Mouse (Mus musculus) heart, embryonic 13.5 days (tissue): ENCODE results near the gene Man2a2. TPM values are rescaled to one million over a fixed set of nuclear protein-coding genes. Genes with fewer than 3 reads are reported as not detected.

Experiments used
- ATAC-seq: fragments of 200-750 bp; cut with Nextera tagmentation; 2 replicates; pipeline ENCODE4 v1.8.0; 2017; ENCODE audit warnings: moderate TSS enrichment; ENCODE audit not compliant: insufficient number of reproducible peaks, low FRiP score, low TSS enrichment; ENCODE audit errors: extremely low read depth
- H3K27ac ChIP-seq: fragments of 300-500 bp; sonication (generic); replicated peaks from 2 replicates; pipeline ENCODE4 v1.5.1; 2015; ENCODE audit warnings: moderate library complexity, mild to moderate bottlenecking, inconsistent platforms
- H3K27me3 ChIP-seq: fragments of 300-500 bp; sonication (generic); replicated peaks from 2 replicates; pipeline ENCODE4 v1.6.1; 2015; ENCODE audit warnings: mild to moderate bottlenecking, inconsistent platforms
- H3K36me3 ChIP-seq: fragments of 300-500 bp; sonication (generic); 2 replicates; pipeline ENCODE4 v1.6.1; 2015; ENCODE audit warnings: mild to moderate bottlenecking, inconsistent platforms
- H3K4me1 ChIP-seq: fragments of 300-500 bp; sonication (generic); 2 replicates; pipeline ENCODE4 v1.6.1; 2015; ENCODE audit warnings: inconsistent platforms
- H3K4me2 ChIP-seq: fragments of 300-500 bp; sonication (generic); 2 replicates; pipeline ENCODE4 v1.6.1; 2015; ENCODE audit warnings: inconsistent platforms, mild to moderate bottlenecking, moderate library complexity
- H3K4me3 ChIP-seq: fragments of 300-500 bp; sonication (generic); 2 replicates; pipeline ENCODE4 v1.5.1; 2015; ENCODE audit warnings: moderate library complexity, mild to moderate bottlenecking, inconsistent platforms
- H3K9ac ChIP-seq: fragments of 300-500 bp; sonication (generic); 2 replicates; pipeline ENCODE4 v1.6.1; 2015; ENCODE audit warnings: inconsistent platforms, mild to moderate bottlenecking, moderate library complexity
- H3K9me3 ChIP-seq: fragments of 300-500 bp; sonication (generic); 2 replicates; pipeline ENCODE4 v1.6.1; 2016; ENCODE audit warnings: inconsistent platforms
- WGBS: fragments of 180-500 bp; shearing (Covaris S2); methylation state at CpG from one replicate; pipeline ENCODE4 v1.1.7; 2015; ENCODE audit warnings: mixed read lengths; 5-methylcytosine and 5-hydroxymethylcytosine counted together
- polyA plus RNA-seq: library from polyadenylated mRNA; unstranded; fragments of >200 nt; fragmentation: Nextera tagmentation; extraction: Ambion mirVana; gene quantifications from 2 replicates; pipeline ENCODE4 v1.2.1, GENCODE M21; 2015

Gene Man2a2
- polyA plus RNA-seq, 1 experiment from 2014 or later, result 19.3 TPM

GRCm38 (mm10) chr7:80377471-80377870, 6.3 kb upstream of the Man2a2 start:
- Histone ChIP-seq H3K27me3 (no peaks in the 10 kb centered on the region; the same call in 1 of the 2 replicates), H3K9me3 (no peaks in the 10 kb centered on the region), H3K4me3 (no peak overlapping the region), H3K4me1 (0 out of 2 replicates have a peak, but pooled peaks cover 3% of the 10 kb centered on the region), H3K36me3 (peaks cover 39% of the 10 kb centered on the region), H3K27ac (no peak overlapping the region), H3K4me2 (no peak overlapping the region), H3K9ac (no peak overlapping the region)
- 38% methylated on average over 6 of the region's 6 CpGs for WGBS
- no peak for ATAC-seq

GRCm38 (mm10) chr7:80376192-80376591, 5.0 kb upstream of the Man2a2 start:
- H3K27ac ChIP-seq, result no peak overlapping the region
- ATAC-seq, result no peak
- 0 out of 2 replicates have a peak, but pooled peaks cover 5% of the 10 kb centered on the region for H3K4me1 ChIP-seq
- no peak overlapping the region for H3K9ac ChIP-seq
- no peaks in the 10 kb centered on the region for H3K9me3 ChIP-seq
- peaks cover 30% of the 10 kb centered on the region for H3K36me3 ChIP-seq
- no peak overlapping the region for H3K4me3 ChIP-seq
- 77% methylated on average over 10 of the region's 10 CpGs for WGBS
- no peak overlapping the region for H3K4me2 ChIP-seq
- H3K27me3 ChIP-seq, result no peaks in the 10 kb centered on the region

- no peak for ATAC-seq
- Histone ChIP-seq H3K36me3 (peaks cover 23% of the 10 kb centered on the region), H3K27ac (no peak overlapping the region)
These were observed 4.3 kb upstream of the Man2a2 start for GRCm38 (mm10) chr7:80375376-80376039.

DNA sequence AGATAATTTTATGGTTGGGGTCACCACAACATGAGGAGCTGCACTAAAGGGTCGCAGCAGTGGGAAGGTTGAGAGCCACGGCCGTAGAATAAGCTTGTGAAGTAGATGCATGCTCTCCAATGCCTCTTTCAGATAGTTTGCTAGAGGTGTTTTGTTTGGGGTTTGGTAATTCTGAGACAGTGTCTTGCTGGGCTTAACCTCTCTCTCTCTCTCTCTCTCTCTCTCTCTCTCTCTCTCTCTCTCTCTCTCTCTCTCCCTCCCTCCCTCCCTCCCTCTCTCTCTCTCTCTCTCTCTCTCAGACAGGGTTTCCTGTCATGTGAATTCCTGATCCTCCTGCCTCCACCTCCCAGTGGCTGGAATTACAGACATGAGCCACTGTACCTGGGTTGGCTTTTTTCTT, 3.6 kb upstream of the Man2a2 start:
- H3K27me3 ChIP-seq, result no peaks in the 10 kb centered on the region
- no peak overlapping the region for H3K27ac ChIP-seq
- no peak overlapping the region for H3K4me2 ChIP-seq
- WGBS, result 86% methylated on average over 3 of the region's 3 CpGs
- no peak for ATAC-seq
- peaks cover 15% of the 10 kb centered on the region for H3K36me3 ChIP-seq
- no peaks in the 10 kb centered on the region for H3K9me3 ChIP-seq
- no peak overlapping the region for H3K9ac ChIP-seq
- peaks cover 13% of the 10 kb centered on the region for H3K4me1 ChIP-seq
- H3K4me3 ChIP-seq, result no peak overlapping the region

More at GRCm38 (mm10) chr7:80375376-80376039, 4.3 kb upstream of the Man2a2 start:
- Histone ChIP-seq H3K9ac (no peak overlapping the region), H3K27me3 (no peaks in the 10 kb centered on the region), H3K4me3 (no peak overlapping the region), H3K4me2 (no peak overlapping the region), H3K4me1 (peaks cover 5% of the 10 kb centered on the region; the same call in 1 of the 2 replicates), H3K9me3 (no peaks in the 10 kb centered on the region)
- 41% methylated on average over 9 of the region's 9 CpGs for WGBS

- Histone ChIP-seq H3K4me2 (no peak overlapping the region), H3K27me3 (no peaks in the 10 kb centered on the region), H3K4me1 (peaks cover 17% of the 10 kb centered on the region), H3K9me3 (no peaks in the 10 kb centered on the region), H3K4me3 (no peak overlapping the region), H3K27ac (no peak overlapping the region), H3K9ac (0 out of 2 replicates have a peak overlapping the region, but pooled peaks have one; percentile 19), H3K36me3 (peaks cover 11% of the 10 kb centered on the region; the same call in 1 of the 2 replicates)
- 48% methylated on average over 3 of the region's 3 CpGs for WGBS
- no peak for ATAC-seq
These were observed 3.1 kb upstream of the Man2a2 start for GRCm38 (mm10) chr7:80374280-80374679.

GRCm38 (mm10) chr7:80373850-80374249, 2.7 kb upstream of the Man2a2 start:
- Histone ChIP-seq H3K4me2 (no peak overlapping the region), H3K36me3 (peaks cover 6% of the 10 kb centered on the region; the same call in 1 of the 2 replicates), H3K4me1 (peaks cover 22% of the 10 kb centered on the region), H3K9ac (0 out of 2 replicates have a peak overlapping the region, but pooled peaks have one; percentile 19), H3K4me3 (no peak overlapping the region), H3K27ac (no peak overlapping the region), H3K9me3 (no peaks in the 10 kb centered on the region), H3K27me3 (no peaks in the 10 kb centered on the region)
- no peak for ATAC-seq
- WGBS, result 81% methylated on average over 12 of the region's 12 CpGs

GRCm38 (mm10) chr7:80373352-80373751, 2.2 kb upstream of the Man2a2 start:
- Histone ChIP-seq H3K4me1 (peaks cover 25% of the 10 kb centered on the region), H3K4me2 (no peak overlapping the region), H3K27ac (no peak overlapping the region), H3K4me3 (no peak overlapping the region), H3K36me3 (peaks cover 5% of the 10 kb centered on the region), H3K27me3 (no peaks in the 10 kb centered on the region), H3K9me3 (no peaks in the 10 kb centered on the region), H3K9ac (no peak overlapping the region)
- no peak for ATAC-seq
- 68% methylated on average over 4 of the region's 4 CpGs for WGBS

GRCm38 (mm10) chr7:80372667-80373066, 1.5 kb upstream of the Man2a2 start:
- H3K27me3 ChIP-seq, result no peaks in the 10 kb centered on the region
- WGBS, result 47% methylated on average over 2 of the region's 2 CpGs
- peaks cover 10% of the 10 kb centered on the region for H3K36me3 ChIP-seq
- ATAC-seq, result no peak
- peaks cover 29% of the 10 kb centered on the region for H3K4me1 ChIP-seq
- no peak overlapping the region for H3K4me2 ChIP-seq
- no peak overlapping the region for H3K4me3 ChIP-seq
- no peak overlapping the region for H3K9ac ChIP-seq
- H3K27ac ChIP-seq, result no peak overlapping the region
- no peaks in the 10 kb centered on the region for H3K9me3 ChIP-seq

- no peaks in the 10 kb centered on the region for H3K9me3 ChIP-seq
- no peak overlapping the region for H3K9ac ChIP-seq
- 36% methylated on average over 3 of the region's 3 CpGs for WGBS
- H3K27ac ChIP-seq, result no peak overlapping the region
- no peak overlapping the region for H3K4me2 ChIP-seq
- H3K36me3 ChIP-seq, result peaks cover 15% of the 10 kb centered on the region
- no peaks in the 10 kb centered on the region for H3K27me3 ChIP-seq
- no peak overlapping the region for H3K4me3 ChIP-seq
- H3K4me1 ChIP-seq, result peaks cover 28% of the 10 kb centered on the region
- ATAC-seq, result no peak
These were observed 991 bp upstream of the Man2a2 start for GRCm38 (mm10) chr7:80372166-80372565.

DNA sequence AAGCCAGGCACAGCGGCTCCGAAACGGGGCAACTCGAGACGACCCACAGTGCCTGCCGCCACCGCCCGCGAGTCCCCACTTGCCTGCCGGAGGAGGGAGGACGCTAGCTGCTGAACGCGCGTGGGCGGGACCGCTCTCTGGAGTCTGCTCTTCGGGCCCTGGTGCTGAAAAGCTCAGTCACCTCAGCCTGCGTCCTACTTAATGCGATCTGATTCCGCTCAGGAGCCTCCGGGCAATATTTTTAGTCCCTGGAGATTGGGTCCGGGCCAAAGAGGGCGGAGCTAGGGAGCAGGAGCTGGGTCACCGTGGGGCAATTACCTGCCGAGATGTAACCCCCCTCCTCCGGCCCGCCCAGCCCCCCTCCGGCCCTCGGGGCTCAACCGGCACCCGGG, 530 bp downstream of the Man2a2 start:
- Histone ChIP-seq H3K4me3 (peak overlapping the region; percentile 91), H3K4me2 (peak overlapping the region; percentile 85), H3K9me3 (no peaks in the 10 kb centered on the region), H3K36me3 (peaks cover 31% of the 10 kb centered on the region), H3K27ac (peak overlapping the region; percentile 92), H3K4me1 (peaks cover 31% of the 10 kb centered on the region), H3K9ac (peak overlapping the region; percentile 94), H3K27me3 (no peaks in the 10 kb centered on the region)
- under 1% methylated on average over 31 of the region's 31 CpGs for WGBS
- peak; percentile 47; the same call in 1 of the 2 replicates for ATAC-seq

GRCm38 (mm10) chr7:80369967-80370431, 1.2 kb downstream of the Man2a2 start:
- Histone ChIP-seq H3K9me3 (no peaks in the 10 kb centered on the region), H3K4me3 (peak overlapping the region; percentile 91), H3K9ac (peak overlapping the region; percentile 94), H3K27ac (peak overlapping the region; percentile 92), H3K4me1 (peaks cover 31% of the 10 kb centered on the region), H3K36me3 (peaks cover 37% of the 10 kb centered on the region), H3K4me2 (peak overlapping the region; percentile 85), H3K27me3 (no peaks in the 10 kb centered on the region)
- WGBS, result 51% methylated on average over 4 of the region's 4 CpGs
- no peak for ATAC-seq

- peaks cover 31% of the 10 kb centered on the region for H3K4me1 ChIP-seq
- H3K4me2 ChIP-seq, result peak overlapping the region; percentile 85
- H3K36me3 ChIP-seq, result peaks cover 42% of the 10 kb centered on the region
- WGBS, result 64% methylated on average over 5 of the region's 5 CpGs
- no peaks in the 10 kb centered on the region for H3K27me3 ChIP-seq
- peak overlapping the region; percentile 91 for H3K4me3 ChIP-seq
- H3K27ac ChIP-seq, result peak overlapping the region; percentile 29; the same call in 1 of the 2 replicates
- no peaks in the 10 kb centered on the region for H3K9me3 ChIP-seq
- H3K9ac ChIP-seq, result peak overlapping the region; percentile 94
- ATAC-seq, result no peak
These were observed 1.7 kb downstream of the Man2a2 start for GRCm38 (mm10) chr7:80369461-80369860.
